Mouse (Mus musculus) stomach, postnatal 0 days (tissue): Measurements from ENCODE around the gene Hif3a.

Experiments
- CTCF ChIP-seq: IDR thresholded peaks from 2 replicates; pipeline ENCODE4 v1.5.1; 2016; ENCODE audit warnings: antibody characterized with exemption, low read depth, mild to moderate bottlenecking, moderate library complexity
- EP300 ChIP-seq: optimal IDR thresholded peaks from 2 replicates; pipeline ENCODE3; 2016; ENCODE audit warnings: antibody characterized with exemption

DNA sequence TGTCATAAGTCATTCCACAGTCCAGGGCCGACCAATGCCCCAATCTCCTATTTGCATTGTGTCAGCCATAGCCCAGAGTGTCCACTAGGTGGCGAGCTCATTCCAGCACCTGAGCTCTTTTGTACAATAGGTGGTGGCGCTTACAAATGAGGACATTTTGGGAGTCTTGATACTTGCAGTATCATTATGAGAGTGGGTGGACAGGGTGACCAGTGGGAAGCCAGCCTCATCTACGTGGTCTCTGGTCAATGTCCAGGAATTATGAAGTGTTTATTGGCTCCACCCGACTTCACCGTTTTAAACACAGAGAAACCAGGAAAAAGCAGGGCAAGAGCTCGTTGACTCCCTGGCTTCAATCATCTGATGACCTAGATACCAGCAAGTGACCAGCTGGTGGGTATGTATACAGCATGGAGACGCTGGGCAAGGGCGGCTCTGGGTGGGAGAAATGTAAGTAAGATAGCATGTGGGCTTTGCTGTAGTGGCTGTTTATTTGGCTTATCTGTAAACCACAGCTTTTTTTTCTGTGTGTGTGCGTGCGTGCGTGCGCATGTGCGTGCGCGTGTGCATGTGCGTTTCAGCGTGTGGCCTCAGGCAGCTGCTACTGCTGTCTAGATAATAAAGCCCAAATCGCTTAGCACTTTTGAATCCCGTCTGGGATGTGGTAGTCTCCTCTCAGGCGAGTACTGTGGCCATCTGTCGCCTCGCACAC is 11.8 kb upstream of the Hif3a start, which contains the start of gene Psg16:
- TF ChIP-seq CTCF, result peak; percentile 96
- TF ChIP-seq EP300, result no peak
